Mouse (Mus musculus): ENCODE measurements at regions not wholly inside any gene's neighbourhood (a gene's known extent, or its start where the extent isn't known, plus 50 kb on each side); places are given as distances from the start of the nearest gene placed in this dataset.
"Not testable (repeated sequence)": the region's sequence is repeated elsewhere in the genome, so short reads cannot be mapped to it uniquely, and the experiment has no call there.

DNA sequence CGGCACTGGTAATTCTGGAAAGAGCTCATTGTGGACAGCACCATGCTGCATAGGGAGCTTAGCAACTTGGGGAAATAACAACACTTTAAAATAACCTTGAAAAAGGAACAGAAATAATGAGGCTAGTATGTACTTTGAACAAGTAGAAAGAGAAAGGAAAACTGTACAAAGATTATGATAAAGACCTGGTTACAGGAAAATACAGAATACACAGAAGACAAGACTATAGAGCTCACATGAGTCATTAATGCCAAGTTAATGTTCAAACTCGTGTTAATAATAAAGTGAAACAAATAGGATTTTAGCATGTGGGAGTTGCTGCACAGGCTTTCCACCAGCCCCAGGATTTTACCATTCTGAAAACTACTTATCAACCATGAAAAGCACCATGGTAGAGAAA is 341.8 kb upstream of the Hand2 start:
- H3K27ac ChIP-seq (ENCODE audit: low read length): peak overlapping the region; percentile 66

DNA sequence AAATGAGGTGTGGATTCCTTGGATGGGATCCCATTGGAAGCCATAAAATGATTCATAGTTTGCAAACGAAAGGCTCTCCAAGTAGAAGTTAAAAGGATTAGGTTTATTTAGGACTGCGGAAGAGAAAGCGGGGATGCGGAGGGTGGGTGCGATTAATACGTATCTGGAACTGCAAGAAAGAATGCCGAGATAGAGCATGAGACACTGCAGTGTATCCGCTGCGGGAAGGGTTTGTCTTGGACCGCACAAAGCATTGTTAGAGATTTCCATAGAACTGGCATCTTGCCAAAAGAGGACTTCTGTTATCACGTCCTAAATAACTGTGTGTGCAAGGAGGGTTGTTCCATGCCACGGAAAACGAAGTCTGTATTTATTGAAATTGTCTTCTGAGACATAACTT is 341.4 kb upstream of the Hand2 start:
- WGBS: 45% methylated on average over 13 of the region's 13 CpGs
- Histone ChIP-seq H3K27ac (ENCODE audit: low read length) (peak overlapping the region; percentile 66), H3K4me1 (ENCODE audit: control insufficient read depth, insufficient read depth, low read length) (peaks cover 6% of the 10 kb centered on the region), H3K36me3 (ENCODE audit: control insufficient read depth, insufficient read depth) (no peaks in the 10 kb centered on the region), H3K9ac (ENCODE audit: low read length) (no peak overlapping the region), H3K27me3 (ENCODE audit: control insufficient read depth, insufficient read depth, low read length) (no peaks in the 10 kb centered on the region), H3K4me3 (ENCODE audit: low read length) (peak overlapping the region; percentile 8; the same call in 1 of the 2 replicates), H3K4me2 (ENCODE audit: low read depth, low read length) (peak overlapping the region; percentile 51), H3K9me3 (replicated peaks; ENCODE audit: control insufficient read depth, low read length) (no peaks in the 10 kb centered on the region)
- ATAC-seq (replicated peaks; ENCODE audit: extremely low read depth, insufficient read depth, low FRiP score): peak; percentile 77

More for the DNA sequence above, 341.8 kb upstream of the Hand2 start:
- Histone ChIP-seq H3K4me3 (ENCODE audit: low read length) (peak overlapping the region; percentile 8; the same call in 1 of the 2 replicates), H3K27me3 (ENCODE audit: control insufficient read depth, insufficient read depth, low read length) (no peaks in the 10 kb centered on the region), H3K36me3 (ENCODE audit: control insufficient read depth, insufficient read depth) (no peaks in the 10 kb centered on the region), H3K4me2 (ENCODE audit: low read depth, low read length) (peak overlapping the region; percentile 51), H3K4me1 (ENCODE audit: control insufficient read depth, insufficient read depth, low read length) (peaks cover 6% of the 10 kb centered on the region), H3K9me3 (replicated peaks; ENCODE audit: control insufficient read depth, low read length) (no peaks in the 10 kb centered on the region), H3K9ac (ENCODE audit: low read length) (no peak overlapping the region)
- WGBS: 61% methylated on average over 2 of the region's 2 CpGs
- no peak for ATAC-seq (replicated peaks; ENCODE audit: extremely low read depth, insufficient read depth, low FRiP score)

- no peak for ATAC-seq (replicated peaks; ENCODE audit: extremely low read depth, insufficient read depth, low FRiP score)
- no peaks in the 10 kb centered on the region for H3K9me3 ChIP-seq (replicated peaks; ENCODE audit: control insufficient read depth, low read length)
- no peak overlapping the region for H3K4me3 ChIP-seq (ENCODE audit: low read length)
- no peaks in the 10 kb centered on the region for H3K27me3 ChIP-seq (ENCODE audit: control insufficient read depth, insufficient read depth, low read length)
- no peak overlapping the region for H3K4me2 ChIP-seq (ENCODE audit: low read depth, low read length)
- H3K36me3 ChIP-seq (ENCODE audit: control insufficient read depth, insufficient read depth): no peaks in the 10 kb centered on the region
- H3K9ac ChIP-seq (ENCODE audit: low read length): no peak overlapping the region
- H3K4me1 ChIP-seq (ENCODE audit: control insufficient read depth, insufficient read depth, low read length): peaks cover 8% of the 10 kb centered on the region; the same call in 1 of the 2 replicates
- H3K27ac ChIP-seq (ENCODE audit: low read length): 0 out of 2 replicates have a peak overlapping the region, but pooled peaks have one; percentile 3
- 77% methylated on average over 6 of the region's 6 CpGs for WGBS
Measured at GRCm38 (mm10) chr8:57010318-57011024, 310.3 kb upstream of the Hand2 start.

DNA sequence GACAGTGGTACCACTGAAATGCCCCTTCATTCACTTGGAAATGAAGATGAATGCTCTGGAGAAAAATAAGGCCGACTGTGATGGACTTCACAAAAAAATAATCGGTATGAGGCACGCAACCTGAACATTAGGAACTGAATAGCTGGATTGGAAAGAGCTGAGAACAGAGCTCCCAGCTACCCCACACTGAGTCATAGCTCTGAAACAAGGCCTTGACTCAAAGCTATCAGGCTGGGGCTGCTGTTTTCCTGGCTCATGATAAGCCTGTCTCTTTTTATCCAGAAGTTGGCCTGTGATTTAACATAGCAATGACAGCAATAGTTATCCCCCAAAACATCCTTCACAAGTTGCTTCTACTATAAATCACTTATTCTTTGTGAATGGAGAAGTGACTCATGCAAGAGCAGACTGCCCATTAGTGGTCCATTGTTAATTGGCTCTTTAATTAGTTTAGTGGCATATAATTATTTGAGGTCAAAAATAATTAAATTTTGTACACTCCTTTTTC is 306.9 kb upstream of the Hand2 start:
- Histone ChIP-seq H3K9ac (ENCODE audit: low read length) (no peak overlapping the region), H3K36me3 (ENCODE audit: control insufficient read depth, insufficient read depth) (no peaks in the 10 kb centered on the region), H3K4me1 (ENCODE audit: control insufficient read depth, insufficient read depth, low read length) (peaks cover 8% of the 10 kb centered on the region; the same call in 1 of the 2 replicates), H3K4me3 (ENCODE audit: low read length) (no peak overlapping the region), H3K27me3 (ENCODE audit: control insufficient read depth, insufficient read depth, low read length) (no peaks in the 10 kb centered on the region), H3K4me2 (ENCODE audit: low read depth, low read length) (no peak overlapping the region), H3K27ac (ENCODE audit: low read length) (peak overlapping the region; percentile 62; the same call in 1 of the 2 replicates), H3K9me3 (replicated peaks; ENCODE audit: control insufficient read depth, low read length) (no peaks in the 10 kb centered on the region)
- WGBS: 25% methylated on average over 3 of the region's 3 CpGs
- ATAC-seq (replicated peaks; ENCODE audit: extremely low read depth, insufficient read depth, low FRiP score): peak; percentile 63; the same call in 1 of the 2 replicates

GRCm38 (mm10) chr8:57016329-57016728 is 304.5 kb upstream of the Hand2 start:
- ATAC-seq (replicated peaks; ENCODE audit: extremely low read depth, insufficient read depth, low FRiP score): no peak
- Histone ChIP-seq H3K4me1 (ENCODE audit: control insufficient read depth, insufficient read depth, low read length) (peaks cover 8% of the 10 kb centered on the region; the same call in 1 of the 2 replicates), H3K4me2 (ENCODE audit: low read depth, low read length) (no peak overlapping the region), H3K36me3 (ENCODE audit: control insufficient read depth, insufficient read depth) (no peaks in the 10 kb centered on the region), H3K27ac (ENCODE audit: low read length) (no peak overlapping the region), H3K9ac (ENCODE audit: low read length) (no peak overlapping the region), H3K27me3 (ENCODE audit: control insufficient read depth, insufficient read depth, low read length) (no peaks in the 10 kb centered on the region), H3K4me3 (ENCODE audit: low read length) (no peak overlapping the region), H3K9me3 (replicated peaks; ENCODE audit: control insufficient read depth, low read length) (no peaks in the 10 kb centered on the region)
- 76% methylated on average over 3 of the region's 3 CpGs for WGBS

DNA sequence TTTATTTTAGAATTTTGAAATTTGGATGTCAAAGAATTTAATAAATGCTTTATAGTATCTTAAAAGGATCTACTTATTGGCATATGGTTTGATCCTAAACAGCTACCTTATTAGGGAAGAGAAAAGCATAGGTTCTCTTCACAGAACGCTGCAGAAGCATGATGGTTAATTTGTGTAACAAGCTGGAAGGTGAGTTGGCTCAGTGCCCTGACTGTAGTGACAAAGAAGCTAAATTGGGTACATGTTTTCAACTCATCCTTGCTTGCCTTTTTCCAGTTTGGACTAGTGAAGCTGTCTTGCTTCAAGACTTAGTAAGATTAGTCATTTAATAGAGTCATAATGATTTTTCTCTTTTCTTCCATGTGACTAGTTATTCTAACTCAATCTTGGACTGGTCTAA is 292.7 kb upstream of the Hand2 start:
- H3K27me3 ChIP-seq (ENCODE audit: control insufficient read depth, insufficient read depth, low read length); H3K4me2 ChIP-seq (ENCODE audit: low read depth, low read length); H3K9ac ChIP-seq (ENCODE audit: low read length); H3K4me3 ChIP-seq (ENCODE audit: low read length); H3K4me1 ChIP-seq (ENCODE audit: control insufficient read depth, insufficient read depth, low read length); ATAC-seq (replicated peaks; ENCODE audit: extremely low read depth, insufficient read depth, low FRiP score); H3K27ac ChIP-seq (ENCODE audit: low read length); H3K36me3 ChIP-seq (ENCODE audit: control insufficient read depth, insufficient read depth); H3K9me3 ChIP-seq (replicated peaks; ENCODE audit: control insufficient read depth, low read length): not testable (repeated sequence)
- 69% methylated on average over 1 of the region's 1 CpGs for WGBS

DNA sequence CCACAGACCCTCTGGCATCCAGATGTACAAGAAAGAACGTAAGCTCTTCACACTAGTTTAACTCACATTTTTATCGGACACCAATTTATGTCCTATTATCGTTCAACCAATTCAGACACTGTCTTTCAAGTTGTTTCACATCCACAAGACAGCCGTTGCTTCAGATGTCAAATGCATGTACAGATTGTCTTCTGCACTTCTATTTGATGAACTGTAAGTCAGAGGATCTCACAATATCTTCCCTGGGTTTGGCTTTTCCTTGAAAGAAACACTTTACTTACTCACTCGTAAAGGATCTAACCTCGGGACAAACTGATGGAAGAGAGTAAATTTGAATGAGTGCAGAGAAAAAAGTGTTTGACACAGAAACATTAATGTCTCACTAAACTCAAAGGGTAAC is 272.3 kb upstream of the Hand2 start:
- Histone ChIP-seq H3K9me3 (replicated peaks; ENCODE audit: control insufficient read depth, low read length) (no peaks in the 10 kb centered on the region), H3K4me3 (ENCODE audit: low read length) (no peak overlapping the region), H3K4me1 (ENCODE audit: control insufficient read depth, insufficient read depth, low read length) (no peaks in the 10 kb centered on the region), H3K27me3 (ENCODE audit: control insufficient read depth, insufficient read depth, low read length) (no peaks in the 10 kb centered on the region), H3K9ac (ENCODE audit: low read length) (no peak overlapping the region), H3K36me3 (ENCODE audit: control insufficient read depth, insufficient read depth) (no peaks in the 10 kb centered on the region), H3K27ac (ENCODE audit: low read length) (no peak overlapping the region), H3K4me2 (ENCODE audit: low read depth, low read length) (no peak overlapping the region)
- WGBS: 89% methylated on average over 6 of the region's 6 CpGs
- ATAC-seq (replicated peaks; ENCODE audit: extremely low read depth, insufficient read depth, low FRiP score): no peak

DNA sequence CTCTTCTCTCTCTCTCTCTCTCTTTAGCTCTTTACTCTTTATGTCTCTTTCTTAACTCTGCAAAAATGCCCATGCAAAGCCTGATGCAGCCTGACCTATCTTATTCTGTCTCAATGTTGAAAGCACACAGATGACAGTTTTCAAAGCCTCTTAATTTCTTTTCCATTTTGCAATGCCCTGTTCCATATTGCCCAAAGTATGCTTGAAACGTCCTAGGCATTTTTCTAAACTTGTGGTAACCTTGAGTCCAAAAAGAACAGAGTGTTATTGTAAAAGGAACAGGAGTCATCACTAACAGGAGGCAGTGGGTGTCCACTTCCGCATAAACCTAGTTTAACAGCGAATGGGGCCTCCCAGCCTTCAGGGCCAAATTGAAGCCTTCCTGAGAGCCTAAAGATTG is 271.9 kb upstream of the Hand2 start:
- 76% methylated on average over 3 of the region's 3 CpGs for WGBS
- no peaks in the 10 kb centered on the region for H3K36me3 ChIP-seq (ENCODE audit: control insufficient read depth, insufficient read depth)

DNA sequence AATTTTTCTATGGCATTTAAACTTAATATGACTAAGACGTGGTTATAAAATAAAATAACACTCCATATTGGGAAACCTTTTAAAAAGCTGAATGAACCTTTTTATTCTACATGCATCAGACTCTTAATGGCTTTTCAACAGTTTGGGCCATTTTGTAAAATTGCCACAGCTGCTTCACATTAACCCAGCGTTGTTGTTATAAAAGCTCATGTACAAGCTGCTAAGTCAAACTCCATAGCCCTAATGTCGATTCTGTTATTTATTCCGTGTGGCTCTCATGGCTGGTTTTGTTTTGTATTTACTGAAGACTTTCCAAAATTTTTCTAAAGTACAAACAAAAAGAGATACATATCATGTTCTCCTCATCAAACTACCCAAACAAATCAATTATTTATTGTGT is 268.1 kb upstream of the Hand2 start:
- Histone ChIP-seq H3K4me2 (ENCODE audit: low read depth, low read length) (no peak overlapping the region), H3K4me1 (ENCODE audit: control insufficient read depth, insufficient read depth, low read length) (no peaks in the 10 kb centered on the region), H3K9ac (ENCODE audit: low read length) (no peak overlapping the region), H3K27me3 (ENCODE audit: control insufficient read depth, insufficient read depth, low read length) (no peaks in the 10 kb centered on the region), H3K4me3 (ENCODE audit: low read length) (no peak overlapping the region), H3K27ac (ENCODE audit: low read length) (no peak overlapping the region), H3K36me3 (ENCODE audit: control insufficient read depth, insufficient read depth) (no peaks in the 10 kb centered on the region), H3K9me3 (replicated peaks; ENCODE audit: control insufficient read depth, low read length) (no peaks in the 10 kb centered on the region)
- no peak for ATAC-seq (replicated peaks; ENCODE audit: extremely low read depth, insufficient read depth, low FRiP score)
- WGBS: 74% methylated on average over 4 of the region's 4 CpGs

More for the DNA sequence above, 271.9 kb upstream of the Hand2 start:
- no peaks in the 10 kb centered on the region for H3K27me3 ChIP-seq (ENCODE audit: control insufficient read depth, insufficient read depth, low read length)
- no peak overlapping the region for H3K27ac ChIP-seq (ENCODE audit: low read length)
- H3K4me3 ChIP-seq (ENCODE audit: low read length): no peak overlapping the region
- no peak for ATAC-seq (replicated peaks; ENCODE audit: extremely low read depth, insufficient read depth, low FRiP score)
- no peak overlapping the region for H3K4me2 ChIP-seq (ENCODE audit: low read depth, low read length)
- H3K9me3 ChIP-seq (replicated peaks; ENCODE audit: control insufficient read depth, low read length): no peaks in the 10 kb centered on the region
- H3K9ac ChIP-seq (ENCODE audit: low read length): no peak overlapping the region
- no peaks in the 10 kb centered on the region for H3K4me1 ChIP-seq (ENCODE audit: control insufficient read depth, insufficient read depth, low read length)
